ENCODE assay signal across 18 mouse cellular contexts in genomic region chr4:46884132-46884531, GRCm38 (mm10).
A peak's percentile ranks its signal among the peaks of the same experiment; 100 is the strongest.
DNase-seq lines count a peak whose midpoint lies in the region; ATAC-seq and TF ChIP-seq lines count a peak whose summit lies in the region.
"Had no signal": no experiment of that assay in that cellular context is flagged by ENCODE, and none has a peak within 500 bp of the region (broad histone marks: within the 10 kb centered on the region; RNA-seq: fewer than 3 reads in every experiment).

No protein-coding gene starts in this region.

- no peak overlapping the region for H3K4me3 ChIP-seq in gastrocnemius, adult 2 months
- no peak overlapping the region for H3K4me3 ChIP-seq in intestine, embryonic 15.5 days (replicated peaks)
- no peak overlapping the region for H3K4me3 ChIP-seq in intestine, postnatal 0 days (ENCODE audit: low read depth, low read length)
- H3K4me3 ChIP-seq in lung, embryonic 14.5 days (ENCODE audit: low read depth, low read length): no peak overlapping the region
- no peak overlapping the region for H3K4me3 ChIP-seq in midbrain, embryonic 15.5 days
- H3K4me3 ChIP-seq: forebrain, embryonic 13.5 days; heart, embryonic 12.5 days had no signal

- intact Hi-C loops in gastrocnemius, postnatal 14 days (cut with DNase I; ENCODE audit: low total_unique reads): no loop called here
- intact Hi-C loops in gastrocnemius, adult 2 months (cut with DNase I): no loop called here

- TF ChIP-seq CTCF in gastrocnemius, adult 2 months (IDR thresholded peaks at IDR 0.05): no peak
- TF ChIP-seq CTCF in intestine, postnatal 0 days (IDR thresholded peaks at IDR 0.05; ENCODE audit: low read depth): no peak
- TF ChIP-seq CTCF in lung, embryonic 14.5 days (IDR thresholded peaks at IDR 0.05; ENCODE audit: low read depth): no peak

- 52% methylated on average over 7 of the region's 7 CpGs for WGBS in intestine, embryonic 15.5 days
- WGBS in intestine, postnatal 0 days: 67% methylated on average over 7 of the region's 7 CpGs
- 45% methylated on average over 7 of the region's 7 CpGs for WGBS in lung, embryonic 14.5 days
- 42% methylated on average over 7 of the region's 7 CpGs for WGBS in midbrain, embryonic 15.5 days

- H3K4me2 ChIP-seq in intestine, embryonic 15.5 days (replicated peaks): peak overlapping the region; percentile 30; the same call in 1 of the 2 replicates
- no peak overlapping the region for H3K4me2 ChIP-seq in intestine, postnatal 0 days (replicated peaks; ENCODE audit: low read depth)
- no peak overlapping the region for H3K4me2 ChIP-seq in lung, embryonic 14.5 days
- H3K4me2 ChIP-seq in midbrain, embryonic 15.5 days: no peak overlapping the region
- H3K4me2 ChIP-seq: forebrain, embryonic 13.5 days; heart, embryonic 12.5 days had no signal

- no peaks in the 10 kb centered on the region for H3K9me3 ChIP-seq in intestine, embryonic 15.5 days
- no peaks in the 10 kb centered on the region for H3K9me3 ChIP-seq in intestine, postnatal 0 days (ENCODE audit: control insufficient read depth)
- H3K9me3 ChIP-seq in lung, embryonic 14.5 days (ENCODE audit: low read depth, low read length): no peaks in the 10 kb centered on the region
- no peaks in the 10 kb centered on the region for H3K9me3 ChIP-seq in midbrain, embryonic 15.5 days
- H3K9me3 ChIP-seq: heart, embryonic 12.5 days had no signal

- H3K36me3 ChIP-seq in intestine, embryonic 15.5 days: no peaks in the 10 kb centered on the region
- H3K36me3 ChIP-seq in intestine, postnatal 0 days (ENCODE audit: control insufficient read depth, insufficient read depth): no peaks in the 10 kb centered on the region
- H3K36me3 ChIP-seq in lung, embryonic 14.5 days (ENCODE audit: insufficient read depth): no peaks in the 10 kb centered on the region
- H3K36me3 ChIP-seq in midbrain, embryonic 15.5 days (replicated peaks): no peaks in the 10 kb centered on the region
- H3K36me3 ChIP-seq: heart, embryonic 12.5 days had no signal

- no peak overlapping the region for H3K9ac ChIP-seq in intestine, embryonic 15.5 days
- H3K9ac ChIP-seq in intestine, postnatal 0 days (ENCODE audit: low read depth, low read length): no peak overlapping the region
- H3K9ac ChIP-seq in lung, embryonic 14.5 days: no peak overlapping the region
- H3K9ac ChIP-seq in midbrain, embryonic 15.5 days: no peak overlapping the region
- H3K9ac ChIP-seq: forebrain, embryonic 13.5 days; heart, embryonic 12.5 days; liver, postnatal 0 days had no signal

- H3K4me1 ChIP-seq in intestine, embryonic 15.5 days (replicated peaks): peaks cover 5% of the 10 kb centered on the region; the same call in 1 of the 2 replicates
- H3K4me1 ChIP-seq in intestine, postnatal 0 days (replicated peaks; ENCODE audit: control insufficient read depth, insufficient read depth, low read length): no peaks in the 10 kb centered on the region
- H3K4me1 ChIP-seq in lung, embryonic 14.5 days (ENCODE audit: insufficient read depth): no peaks in the 10 kb centered on the region
- peaks cover 33% of the 10 kb centered on the region for H3K4me1 ChIP-seq in midbrain, embryonic 15.5 days

- DNase-seq in gastrocnemius, postnatal 14 days: peak; percentile 14
- no peak for DNase-seq in gastrocnemius, adult 2 months
- peak; percentile 31 for DNase-seq in lung, embryonic 14.5 days
- DNase-seq in lung, postnatal 4 days: no peak
- no peak for DNase-seq in gastrocnemius, adult 8-10 months (ENCODE audit: low spot score in 2 of 2)
- DNase-seq: adrenal gland, postnatal 10 days; B cell, adult 2 months; heart, postnatal 4 days; kidney, adult 9 months; liver; liver, postnatal 0 days; right cerebral cortex, postnatal 25 days; thymus, postnatal 25 days had no signal

- no peaks in the 10 kb centered on the region for H3K27me3 ChIP-seq in intestine, embryonic 15.5 days (replicated peaks)
- H3K27me3 ChIP-seq in intestine, postnatal 0 days (replicated peaks; ENCODE audit: control insufficient read depth, insufficient read depth, low read length): no peaks in the 10 kb centered on the region
- H3K27me3 ChIP-seq in lung, embryonic 14.5 days (ENCODE audit: insufficient read depth, low read length): no peaks in the 10 kb centered on the region
- no peaks in the 10 kb centered on the region for H3K27me3 ChIP-seq in midbrain, embryonic 15.5 days (replicated peaks)

- 0 out of 2 replicates have a peak, but pooled peaks have one; percentile 15 for ATAC-seq in intestine, embryonic 15.5 days
- ATAC-seq in intestine, postnatal 0 days: no peak
- peak; percentile 35; the same call in 1 of the 2 replicates for ATAC-seq in lung, embryonic 14.5 days (ENCODE audit: insufficient read depth)
- no peak; the same call in 1 of the 2 replicates for ATAC-seq in midbrain, embryonic 15.5 days (replicated peaks)
- ATAC-seq: liver, postnatal 0 days had no signal

- H3K27ac ChIP-seq in gastrocnemius, adult 2 months: no peak overlapping the region
- H3K27ac ChIP-seq in intestine, embryonic 15.5 days: peak overlapping the region; percentile 19; the same call in 1 of the 2 replicates
- H3K27ac ChIP-seq in intestine, postnatal 0 days (ENCODE audit: low read depth, low read length): no peak overlapping the region
- H3K27ac ChIP-seq in lung, embryonic 14.5 days (ENCODE audit: low read depth): no peak overlapping the region
- peak overlapping the region; percentile 29; the same call in 1 of the 2 replicates for H3K27ac ChIP-seq in midbrain, embryonic 15.5 days
- H3K27ac ChIP-seq: forebrain, embryonic 13.5 days had no signal

Comparison
In these comparisons a context has a peak if more than half of its experiments do, and no peak if none do; other contexts are left out.
1. DNase-seq: peak in gastrocnemius, postnatal 14 days (single experiment) and lung, embryonic 14.5 days (single experiment); none in gastrocnemius, adult 2 months (single experiment), lung, postnatal 4 days (0 of 2) and gastrocnemius, adult 8-10 months (0 of 2).
2. H3K27ac ChIP-seq: peak in intestine, embryonic 15.5 days (single experiment) and midbrain, embryonic 15.5 days (single experiment); none in gastrocnemius, adult 2 months (single experiment), intestine, postnatal 0 days (single experiment) and lung, embryonic 14.5 days (single experiment).
3. ATAC-seq: peak in intestine, embryonic 15.5 days (single experiment) and lung, embryonic 14.5 days (single experiment); none in intestine, postnatal 0 days (single experiment) and midbrain, embryonic 15.5 days (single experiment).